In the genomic region with DNA sequence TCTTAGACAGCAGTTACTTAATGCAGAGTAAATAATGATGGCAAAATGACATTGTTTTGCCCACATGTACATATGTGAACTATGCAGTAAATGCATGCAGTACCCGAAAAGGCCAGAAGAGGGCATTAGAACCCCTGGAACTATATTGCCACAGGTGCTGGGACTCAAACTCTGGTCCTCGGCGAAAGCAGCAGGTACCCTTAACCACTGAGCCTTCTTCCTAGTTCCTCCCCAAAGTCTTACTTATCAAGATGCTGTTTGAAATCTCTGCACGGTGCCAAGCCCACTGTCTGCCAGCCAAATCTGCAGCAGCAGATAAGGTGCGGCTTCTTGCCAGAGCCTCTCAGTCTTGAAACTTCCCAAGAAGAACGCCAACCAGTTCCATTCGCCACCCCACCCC, we compare ENCODE assay signal across 10 mouse cellular contexts.
DNase-seq lines count a peak whose midpoint lies in the region; ATAC-seq and TF ChIP-seq lines count a peak whose summit lies in the region.
"Had no signal": no experiment of that assay in that cellular context is flagged by ENCODE, and none has a peak within 500 bp of the region (broad histone marks: within the 10 kb centered on the region; RNA-seq: fewer than 3 reads in every experiment).

No protein-coding gene starts in this region.

- TF ChIP-seq CTCF in Patski (IDR thresholded peaks at IDR 0.05): peak; percentile 69
- peak; percentile 66; the same call in 1 of the 2 replicates for TF ChIP-seq CTCF in small intestine, adult 2 months (IDR thresholded peaks at IDR 0.05; ENCODE audit: extremely low read depth, insufficient read length, insufficient replicate concordance, low read depth, low read length)

- no peak overlapping the region for H3K4me2 ChIP-seq in limb, embryonic 11.5 days (ENCODE audit: low read depth, severe bottlenecking)

- no peaks in the 10 kb centered on the region for H3K36me3 ChIP-seq in limb, embryonic 11.5 days (ENCODE audit: control insufficient read depth, insufficient read depth, low read length)
- no peaks in the 10 kb centered on the region for H3K36me3 ChIP-seq in limb, embryonic 10.5 days
- no peaks in the 10 kb centered on the region for H3K36me3 ChIP-seq in small intestine, adult 2 months (ENCODE audit: control insufficient read depth, insufficient read depth, low read length)

- no peak overlapping the region for H3K27ac ChIP-seq in limb, embryonic 11.5 days (replicated peaks; ENCODE audit: low read depth, low read length)
- H3K27ac ChIP-seq in limb, embryonic 10.5 days: no peak overlapping the region
- no peak overlapping the region for H3K27ac ChIP-seq in small intestine, adult 2 months (ENCODE audit: insufficient read depth, low read depth, low read length)

- H3K4me1 ChIP-seq in limb, embryonic 11.5 days (ENCODE audit: control insufficient read depth, insufficient read depth, low read length): peaks cover 11% of the 10 kb centered on the region
- peaks cover 20% of the 10 kb centered on the region for H3K4me1 ChIP-seq in limb, embryonic 10.5 days
- 0 out of 2 replicates have a peak, but pooled peaks cover 3% of the 10 kb centered on the region for H3K4me1 ChIP-seq in small intestine, adult 2 months (ENCODE audit: control insufficient read depth, insufficient read depth, insufficient read length, low read length)

- no peaks in the 10 kb centered on the region for H3K27me3 ChIP-seq in limb, embryonic 11.5 days (ENCODE audit: control insufficient read depth, insufficient read depth, low read length)
- H3K27me3 ChIP-seq in limb, embryonic 10.5 days (ENCODE audit: low read depth, poor library complexity, severe bottlenecking): no peaks in the 10 kb centered on the region
- no peaks in the 10 kb centered on the region for H3K27me3 ChIP-seq in Patski
- H3K27me3 ChIP-seq in small intestine, adult 2 months (ENCODE audit: control insufficient read depth, insufficient read depth, low read length): no peaks in the 10 kb centered on the region

- peak; percentile 14 for DNase-seq in adrenal gland, postnatal 14 days
- DNase-seq in adrenal gland, adult 8-10 months: no peak
- DNase-seq in limb, embryonic 11.5 days (ENCODE audit: low spot score): peak; percentile 51
- no peak for DNase-seq in limb, embryonic 10.5 days (ENCODE audit: low spot score)
- no peak for DNase-seq in Patski (ENCODE audit: low read depth, low spot score)
- no peak for DNase-seq in right cerebral cortex, postnatal 36 days (ENCODE audit: low spot score in 2 of 2)
- no peak for DNase-seq in adrenal gland, postnatal 25 days

- CTCF ChIA-PET in Patski (lab: Charles Lee): interaction anchor here (1.0 to 3.3 kb wide), 3 partner anchors 9 to 19 kb away, joined by 3 to 14 read pairs (median 3); no protein-coding TSS in a partner anchor

- WGBS in limb, embryonic 11.5 days: 79% methylated on average over 7 of the region's 7 CpGs
- WGBS in limb, embryonic 10.5 days: 85% methylated on average over 7 of the region's 7 CpGs
- WGBS in small intestine, adult 2 months: 89% methylated on average over 7 of the region's 7 CpGs

- in situ Hi-C loops in Patski (cut with MboI; ENCODE audit: low pct_unique_long_range_greater_than_20kb): no loop called here

- POLR2A ChIA-PET in Patski (lab: Charles Lee): interaction anchor here (0.6 kb wide), 1 partner anchor 9 kb away, joined by 3 read pairs; no protein-coding TSS in a partner anchor

- no peak for ATAC-seq in limb, embryonic 11.5 days (ENCODE audit: insufficient number of reproducible peaks, low FRiP score, low TSS enrichment, low read depth)
- no peak for ATAC-seq in Patski
- ATAC-seq: forebrain, embryonic 16.5 days had no signal

- no peak overlapping the region for H3K4me3 ChIP-seq in limb, embryonic 11.5 days (ENCODE audit: low read depth, low read length)
- H3K4me3 ChIP-seq in limb, embryonic 10.5 days: no peak overlapping the region
- no peak overlapping the region for H3K4me3 ChIP-seq in small intestine, adult 2 months (ENCODE audit: low read depth, low read length)
- H3K4me3 ChIP-seq: myocyte had no signal

- no peak overlapping the region for H3K9ac ChIP-seq in limb, embryonic 11.5 days (ENCODE audit: low read length)

- no peak for TF ChIP-seq POLR2A in small intestine, adult 2 months (IDR thresholded peaks at IDR 0.05; ENCODE audit: low read depth, low read length)

- no peaks in the 10 kb centered on the region for H3K9me3 ChIP-seq in limb, embryonic 11.5 days (ENCODE audit: control insufficient read depth, low read length)
- no peaks in the 10 kb centered on the region for H3K9me3 ChIP-seq in limb, embryonic 10.5 days (replicated peaks)

Comparison
In these comparisons a context has a peak if more than half of its experiments do, and no peak if none do; other contexts are left out.
1. DNase-seq: peak in adrenal gland, postnatal 14 days (single experiment) and limb, embryonic 11.5 days (single experiment); none in adrenal gland, adult 8-10 months (single experiment), limb, embryonic 10.5 days (single experiment), Patski (single experiment), right cerebral cortex, postnatal 36 days (0 of 2) and adrenal gland, postnatal 25 days (single experiment).